Mouse (Mus musculus) brain, adult 2 months (tissue): Measurements from ENCODE around the gene Nap1l5.
"Not testable (repeated sequence)": the region's sequence is repeated elsewhere in the genome, so short reads cannot be mapped to it uniquely, and the experiment has no call there.

Experiments
- DNase-seq: peaks from one replicate; pipeline ENCODE4 v3.0.0; 2011; ENCODE audit warnings: low read depth, low spot score

Gene Nap1l5

DNA sequence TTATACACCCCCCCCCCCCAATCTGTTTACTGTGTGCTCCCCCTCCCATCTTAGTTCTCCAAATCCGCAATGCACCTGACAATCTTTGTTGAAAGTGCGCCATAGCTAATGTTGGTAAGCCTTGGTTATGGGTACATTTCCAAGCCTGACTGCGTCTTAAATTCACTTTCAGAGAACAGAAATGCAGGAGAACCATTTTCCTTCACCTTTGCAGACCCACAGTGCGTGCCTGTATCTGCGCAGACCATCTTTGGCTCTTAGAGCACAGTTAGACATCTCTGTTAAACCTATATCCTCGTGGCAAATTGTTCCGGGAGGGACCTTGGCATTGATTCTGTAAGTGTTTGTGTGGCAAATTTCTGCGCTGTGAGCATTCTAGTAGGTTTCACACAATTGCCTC lies 460 bp upstream of the Nap1l5 start:
- DNase-seq, result no peak

GRCm38 (mm10) chr6:58904551-58904950 lies 2.3 kb downstream of the Nap1l5 start:
- peak; percentile 70 for DNase-seq

- DNase-seq, result peak; percentile 81
Observed at GRCm38 (mm10) chr6:58903171-58903570, 3.7 kb downstream of the Nap1l5 start.

DNA sequence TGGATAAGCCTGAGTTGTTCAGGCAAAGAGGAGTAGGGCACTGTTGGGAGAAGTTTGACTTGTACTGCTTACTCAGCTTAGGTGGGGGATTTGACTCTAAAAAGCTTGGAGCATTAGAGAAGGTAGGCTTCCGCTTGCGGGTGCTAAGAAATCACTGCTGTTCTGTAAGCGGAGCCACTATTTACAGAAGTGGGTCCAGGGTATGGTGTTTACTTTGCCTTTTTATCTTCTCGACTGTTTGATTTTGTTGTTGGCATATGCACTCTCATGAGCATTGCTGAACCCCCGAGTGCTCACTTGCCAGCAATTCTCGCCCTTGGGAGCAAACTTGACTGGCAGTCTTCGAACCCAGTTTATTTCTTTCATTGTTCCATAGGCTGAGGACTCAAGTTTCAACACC lies 6.3 kb downstream of the Nap1l5 start:
- no peak for DNase-seq

GRCm38 (mm10) chr6:58899076-58899475 lies 7.8 kb downstream of the Nap1l5 start:
- peak; percentile 86 for DNase-seq

DNA sequence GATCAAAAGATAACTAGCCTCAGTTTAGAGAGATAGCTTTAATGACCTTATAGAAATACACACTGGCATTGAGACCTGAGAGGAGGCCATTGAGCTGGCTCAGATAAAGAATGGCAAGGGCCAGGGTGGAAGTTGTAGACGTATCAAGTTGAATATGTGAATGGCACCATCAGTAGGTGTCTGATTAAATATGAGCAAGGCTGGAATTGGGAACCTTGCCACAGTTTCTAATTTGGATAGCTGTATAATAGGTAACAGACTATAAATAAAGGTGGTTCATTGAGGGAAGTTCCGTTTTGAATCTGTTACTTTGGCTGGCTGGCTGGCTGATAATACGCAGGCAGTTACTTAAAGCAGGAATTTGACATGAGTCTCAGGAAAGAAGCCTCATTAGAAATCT lies 10.2 kb downstream of the Nap1l5 start:
- peak; percentile 62 for DNase-seq

DNA sequence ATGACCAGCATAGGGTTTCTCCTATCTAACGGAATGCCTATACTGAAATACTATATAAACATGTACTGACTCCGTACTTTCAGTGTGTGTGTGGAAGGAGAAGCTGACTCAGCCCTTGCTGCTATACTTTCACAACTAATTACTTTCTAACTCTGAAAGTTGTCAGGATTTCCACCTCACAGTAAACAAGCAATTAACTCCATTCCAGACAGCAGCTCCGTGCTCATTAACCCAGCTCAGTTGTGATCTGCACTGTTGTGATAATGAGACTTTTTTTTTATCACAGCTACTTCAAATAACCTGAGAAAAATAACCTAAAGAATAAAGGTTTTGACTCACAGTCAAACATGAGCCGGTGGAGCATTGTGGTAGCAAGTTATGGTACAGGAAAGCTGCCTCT lies 11.9 kb downstream of the Nap1l5 start:
- DNase-seq, result peak; percentile 53

GRCm38 (mm10) chr6:58893307-58893706 lies 13.6 kb downstream of the Nap1l5 start:
- DNase-seq, result no peak

GRCm38 (mm10) chr6:58889917-58890316 lies 17.0 kb downstream of the Nap1l5 start:
- no peak for DNase-seq

DNA sequence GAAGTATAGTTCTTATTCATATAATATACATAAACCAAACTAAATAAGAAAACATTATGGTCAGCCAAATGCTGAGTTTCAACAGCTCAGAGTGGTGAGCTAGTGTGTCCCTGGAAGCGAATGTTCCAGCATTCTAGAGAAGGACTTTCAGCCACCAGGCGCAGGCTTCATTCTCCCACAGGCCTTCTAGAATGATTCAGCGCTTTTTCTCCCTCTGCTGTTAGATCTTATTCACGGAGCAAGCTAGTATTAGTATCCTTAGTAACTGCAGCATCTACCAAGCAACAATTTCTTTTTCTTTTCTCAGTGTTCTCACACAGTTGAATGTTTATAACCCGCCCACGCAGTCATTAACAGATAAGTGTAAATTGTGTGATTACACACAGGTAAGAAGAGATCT lies 24.6 kb downstream of the Nap1l5 start:
- peak; percentile 81 for DNase-seq

- DNase-seq, result peak; percentile 53
Observed at GRCm38 (mm10) chr6:58881363-58881762, 25.5 kb downstream of the Nap1l5 start.

DNA sequence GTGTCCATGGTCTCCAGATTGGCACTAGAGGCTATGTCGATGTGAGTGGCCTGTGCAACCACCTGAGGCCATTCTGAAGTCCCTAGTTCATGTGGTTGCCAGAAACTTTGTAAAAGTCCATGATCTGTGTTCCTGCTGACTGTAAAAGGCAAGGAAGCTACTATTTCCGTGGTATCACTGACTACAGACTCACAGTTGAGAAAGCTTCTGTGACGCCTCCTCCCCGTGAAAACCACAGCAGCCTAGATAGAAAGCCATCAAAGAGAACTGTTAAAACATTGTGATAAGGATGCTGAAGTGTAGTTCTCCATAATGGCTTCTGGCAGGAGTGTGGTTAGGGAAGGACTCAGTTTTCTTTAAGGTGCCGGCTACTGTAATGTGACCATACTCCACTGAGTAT lies 26.0 kb downstream of the Nap1l5 start:
- DNase-seq, result no peak

DNA sequence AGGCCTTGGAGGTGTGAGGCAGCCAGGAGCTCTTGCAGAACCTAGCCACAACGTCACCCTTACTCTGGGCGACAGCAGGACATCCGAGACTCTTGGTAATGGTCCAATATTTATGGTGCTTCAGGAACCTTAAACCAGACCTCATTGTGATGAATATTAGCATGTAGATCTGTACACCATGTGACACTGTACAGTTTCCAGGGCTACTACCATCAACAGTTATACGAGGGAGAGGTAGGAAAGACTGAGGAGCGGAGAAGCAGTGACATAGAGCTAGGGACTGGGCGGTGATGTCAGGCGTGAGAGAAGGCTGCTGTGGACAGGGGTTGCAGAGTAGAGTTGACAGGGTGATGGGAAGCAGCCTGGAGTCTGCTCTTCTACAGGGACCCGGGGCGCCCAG lies 26.9 kb downstream of the Nap1l5 start:
- no peak for DNase-seq

DNA sequence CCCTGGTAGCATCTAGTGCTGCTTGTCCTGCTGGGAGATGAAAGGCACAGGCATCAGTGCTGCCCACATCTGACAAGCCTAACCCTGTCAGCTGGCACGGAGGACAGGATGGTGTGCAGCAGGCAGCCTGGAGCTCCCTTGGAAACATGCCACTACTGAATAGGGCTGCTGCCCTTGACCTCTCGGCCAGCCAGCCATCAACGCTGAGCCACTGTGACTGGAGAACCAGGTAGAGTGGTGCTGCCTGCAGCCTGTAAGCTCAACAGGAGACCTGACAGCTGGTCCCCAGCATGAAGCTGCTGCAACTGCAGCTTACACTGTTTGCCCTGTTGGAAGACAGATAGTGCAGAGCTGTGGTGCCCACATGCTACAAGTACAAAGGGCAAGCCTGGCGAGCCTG lies 27.3 kb downstream of the Nap1l5 start:
- peak; percentile 66 for DNase-seq

- DNase-seq, result not testable (repeated sequence)
Observed at GRCm38 (mm10) chr6:58867858-58868257, 39.0 kb downstream of the Nap1l5 start.

GRCm38 (mm10) chr6:58863631-58864235 lies 43.1 kb downstream of the Nap1l5 start:
- peak; percentile 86 for DNase-seq

- DNase-seq, result peak; percentile 80
Observed at GRCm38 (mm10) chr6:58862446-58862993, 44.4 kb downstream of the Nap1l5 start.

DNA sequence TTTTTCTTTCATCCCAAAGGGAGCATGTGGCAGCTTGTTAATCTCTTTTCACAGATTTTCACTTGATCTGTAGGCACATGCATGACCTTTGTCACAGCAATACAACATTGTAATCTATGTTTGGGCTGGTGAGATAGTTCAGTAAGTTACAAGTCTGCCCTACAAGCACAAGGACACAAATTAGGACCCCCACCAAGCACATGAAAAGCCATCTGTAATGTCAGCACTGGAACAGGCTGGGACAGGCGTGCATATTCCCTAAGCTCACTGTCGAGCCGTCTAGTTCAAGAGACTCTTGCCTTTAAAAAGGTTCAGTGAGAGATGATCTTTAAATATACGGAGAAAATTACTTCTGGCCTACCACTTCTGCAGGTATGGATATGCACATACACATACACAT lies 47.4 kb downstream of the Nap1l5 start:
- no peak for DNase-seq

DNA sequence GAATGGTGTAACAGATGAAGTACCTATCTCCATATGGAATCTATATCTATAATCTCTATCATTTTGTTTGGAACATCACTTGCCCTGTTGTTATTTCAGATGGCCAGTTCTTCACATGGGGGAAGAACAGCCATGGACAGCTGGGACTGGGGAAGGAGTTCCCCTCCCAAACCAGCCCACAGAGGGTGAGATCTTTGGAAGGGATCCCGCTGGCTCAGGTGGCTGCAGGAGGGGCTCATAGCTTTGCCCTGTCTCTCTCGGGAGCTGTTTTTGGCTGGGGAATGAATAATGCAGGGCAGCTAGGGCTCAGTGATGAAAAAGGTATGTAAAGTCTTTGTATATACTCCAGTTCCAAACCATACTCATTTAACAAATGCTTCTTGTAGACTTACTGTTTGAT lies 50.4 kb downstream of the Nap1l5 start:
- no peak for DNase-seq

DNA sequence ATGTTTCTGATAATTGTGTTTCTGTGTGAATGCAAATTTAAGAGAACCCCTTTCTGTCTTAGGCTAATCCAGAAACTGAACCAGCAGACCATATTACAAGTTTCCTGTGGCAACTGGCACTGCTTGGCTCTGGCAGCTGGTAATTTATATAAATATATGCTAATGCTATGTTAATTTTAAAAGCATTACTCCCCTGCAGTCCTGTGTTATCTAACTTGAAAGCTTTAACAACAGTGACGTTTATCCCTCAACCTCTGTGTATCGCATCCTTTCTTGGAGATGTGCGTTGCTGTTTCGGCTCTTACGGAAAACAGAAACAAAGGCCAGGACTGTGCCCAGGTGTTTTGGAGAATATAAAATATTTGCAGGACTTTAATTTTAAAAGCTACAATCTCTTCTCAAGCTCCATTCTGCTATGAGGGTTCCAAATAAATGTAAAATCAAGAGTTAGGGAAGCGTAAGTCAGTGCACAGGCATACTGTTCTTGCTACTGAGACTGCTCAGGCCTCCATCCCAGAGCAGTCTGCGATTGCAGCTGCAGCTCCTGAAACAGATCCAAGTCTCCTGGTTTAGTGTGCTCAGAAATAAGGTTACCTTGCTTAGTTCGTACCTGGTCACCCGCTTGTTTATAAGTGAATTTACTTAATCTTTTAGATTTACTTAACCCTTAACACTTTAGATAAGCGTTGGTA lies 51.1 kb downstream of the Nap1l5 start:
- DNase-seq, result peak; percentile 48
